Mouse (Mus musculus): ENCODE results near the gene Thoc6.

GRCm38 (mm10) chr17:23660876-23661200 lies 12.8 kb downstream of the Thoc6 start:
- no peak for TF ChIP-seq TAL1 (IDR thresholded peaks at IDR 0.05; ENCODE audit: low read length)
- no peak for TF ChIP-seq GATA1 (IDR thresholded peaks at IDR 0.05; ENCODE audit: low read length)
